Mouse (Mus musculus) brain, embryonic 14.5 days (tissue): Measurements from ENCODE around the gene Lrig2.

Experiments
- CTCF ChIP-seq: fragments of 200-500 bp; IDR thresholded peaks from 2 replicates; pipeline ENCODE4 v1.5.1; 2012; ENCODE audit warnings: inconsistent platforms, mild to moderate bottlenecking, moderate library complexity, borderline replicate concordance; ENCODE audit not compliant: insufficient read depth, insufficient read length; ENCODE audit errors: extremely low read depth
- POLR2A ChIP-seq: fragments of 200-500 bp; IDR thresholded peaks from 2 replicates; pipeline ENCODE4 v1.6.1; 2012; ENCODE audit warnings: mild to moderate bottlenecking, inconsistent platforms, borderline replicate concordance; ENCODE audit not compliant: poor library complexity, insufficient read depth, insufficient read length, severe bottlenecking; ENCODE audit errors: extremely low read depth

DNA sequence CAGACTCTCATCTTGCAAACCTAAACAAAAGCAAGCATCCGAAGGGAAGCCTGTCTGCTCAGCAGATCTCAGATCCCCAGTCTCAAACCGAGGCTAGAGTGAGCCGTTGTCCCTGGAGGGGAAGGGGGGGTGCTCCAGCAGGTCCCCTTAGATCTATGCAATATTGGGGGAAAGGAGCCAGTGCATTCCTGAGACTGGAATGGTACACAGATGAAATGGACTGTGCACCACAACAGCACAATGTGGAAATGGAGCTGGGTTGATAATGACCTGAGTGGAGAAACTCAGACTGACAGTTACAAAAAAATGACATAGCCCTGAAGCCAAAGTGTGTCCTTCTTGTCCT is 115.0 kb downstream of the Lrig2 start:
- no peak for TF ChIP-seq CTCF
- no peak for TF ChIP-seq POLR2A
